Mouse (Mus musculus) gastrocnemius, postnatal 4 days (tissue): Measurements from ENCODE around the gene Dcpp1. TPM values are rescaled to one million over a fixed set of nuclear protein-coding genes. Genes with fewer than 3 reads are reported as not detected.
"Not testable (repeated sequence)": the region's sequence is repeated elsewhere in the genome, so short reads cannot be mapped to it uniquely, and the experiment has no call there.

Experiments
- DNase-seq, 2 experiments: peaks; one replicate each; pipeline ENCODE4 v3.0.0; 2021 to 2022; ENCODE audit warnings: low spot score in 2 of 2, mixed read lengths in 2 of 2
- long read RNA-seq, 2 experiments: library from polyadenylated mRNA; stranded (forward); transcript quantifications; one replicate each; pipeline ENCODE4 v2.0.0; 2021
- total RNA-seq, 2 experiments: library from RNA; stranded (reverse); gene quantifications; 2 replicates each; pipeline ENCODE4 v1.2.3; 2021

Gene Dcpp1
- total RNA-seq, result not detected
- long read RNA-seq, experiment 1, result 0 reads
- long read RNA-seq, experiment 2, result 0 reads

GRCm38 (mm10) chr17:23880576-23880975 lies at the start of gene Dcpp1, which contains the start of gene Dcpp2:
Gene Dcpp1 (plus strand): TSS chr17:23880876.
Gene Dcpp2 (plus strand): TSS chr17:23880880.
- peak in 1 of 2 experiments; percentile 4 for DNase-seq

DNA sequence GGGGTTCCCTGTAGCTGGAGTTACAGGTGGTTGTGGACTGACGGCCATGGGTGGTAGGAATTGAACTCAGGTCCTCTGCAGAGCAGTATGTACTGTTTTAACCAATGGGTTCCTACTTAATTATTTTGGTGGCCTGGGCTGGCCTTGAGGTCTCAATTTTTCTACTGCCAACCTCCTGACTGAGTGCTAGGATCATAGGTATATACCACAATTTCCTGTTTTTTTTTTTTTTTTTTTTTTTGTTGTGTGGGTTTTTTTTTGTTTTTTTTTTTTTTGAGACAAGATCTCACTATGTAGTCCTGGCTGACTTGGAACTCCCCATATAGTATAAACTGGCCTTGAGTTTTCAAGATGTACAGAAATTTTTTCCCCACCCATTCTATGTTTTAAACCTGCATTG lies 49.5 kb upstream of the Dcpp1 start:
- DNase-seq, result no peak

- DNase-seq, result no peak
These were observed 44.6 kb upstream of the Dcpp1 start, which contains the start of gene Prss33 for GRCm38 (mm10) chr17:23836006-23836575. Gene Prss33 (minus strand): TSS chr17:23836056.

GRCm38 (mm10) chr17:23841145-23841544 lies 39.5 kb upstream of the Dcpp1 start:
- DNase-seq, result peak in 1 of 2 experiments; percentile 58

DNA sequence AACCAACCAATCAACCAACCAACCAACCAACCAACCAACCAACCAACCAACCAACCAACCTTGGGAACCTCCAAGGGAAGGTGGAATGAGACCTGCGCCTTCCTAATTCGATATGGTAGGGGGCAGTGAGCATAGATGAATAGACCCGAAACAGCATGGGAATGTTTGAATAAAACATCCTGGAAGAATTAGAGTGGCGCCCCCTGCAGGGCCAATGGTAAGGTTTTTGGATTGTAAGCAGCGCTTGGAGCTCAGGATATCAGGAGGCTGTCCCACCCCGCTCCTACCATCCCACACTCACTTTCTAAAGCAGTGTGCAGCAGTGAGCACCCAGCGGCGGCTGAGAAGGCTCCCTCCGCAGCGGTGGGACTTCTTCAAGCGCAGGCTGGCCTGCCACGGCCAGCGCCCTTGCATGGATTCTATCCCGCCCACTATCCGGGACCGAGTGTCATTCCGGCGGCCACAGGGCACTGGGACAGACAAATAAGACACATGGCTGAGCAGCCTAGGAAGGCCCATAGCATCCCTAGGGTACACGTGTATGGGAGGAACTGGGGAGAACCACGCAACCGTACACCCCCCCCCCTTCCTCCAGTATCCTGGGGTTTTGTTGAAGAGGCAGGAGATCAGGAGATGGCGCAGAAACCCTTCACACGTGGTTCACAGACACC lies 37.4 kb upstream of the Dcpp1 start:
- DNase-seq, result no peak

- peak in 1 of 2 experiments; percentile 59 for DNase-seq
These were observed 36.8 kb upstream of the Dcpp1 start, which contains the start of the genes Prss32 and Prss41 for GRCm38 (mm10) chr17:23843812-23844273. Gene Prss32 (plus strand): TSS chr17:23843855. Gene Prss41 (minus strand): TSS chr17:23844172.

DNA sequence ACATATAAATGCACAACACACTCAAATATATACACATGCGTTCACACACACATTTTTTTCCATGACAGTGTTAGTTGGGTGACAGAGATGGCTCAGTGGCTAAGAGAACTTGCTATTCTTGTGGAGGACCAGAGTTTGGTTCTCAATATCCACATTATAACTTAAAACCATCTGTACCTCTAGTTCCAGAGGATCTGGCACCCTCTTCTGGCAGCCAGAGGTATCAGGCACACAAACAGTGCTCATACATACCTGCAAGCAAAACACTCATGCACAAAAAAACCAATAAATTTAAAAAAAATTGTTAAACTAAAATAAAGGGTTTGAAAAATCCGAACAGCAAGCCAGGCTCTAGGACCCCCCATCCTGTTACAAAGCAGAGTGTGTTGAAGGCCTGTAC lies 30.6 kb upstream of the Dcpp1 start:
- no peak for DNase-seq

DNA sequence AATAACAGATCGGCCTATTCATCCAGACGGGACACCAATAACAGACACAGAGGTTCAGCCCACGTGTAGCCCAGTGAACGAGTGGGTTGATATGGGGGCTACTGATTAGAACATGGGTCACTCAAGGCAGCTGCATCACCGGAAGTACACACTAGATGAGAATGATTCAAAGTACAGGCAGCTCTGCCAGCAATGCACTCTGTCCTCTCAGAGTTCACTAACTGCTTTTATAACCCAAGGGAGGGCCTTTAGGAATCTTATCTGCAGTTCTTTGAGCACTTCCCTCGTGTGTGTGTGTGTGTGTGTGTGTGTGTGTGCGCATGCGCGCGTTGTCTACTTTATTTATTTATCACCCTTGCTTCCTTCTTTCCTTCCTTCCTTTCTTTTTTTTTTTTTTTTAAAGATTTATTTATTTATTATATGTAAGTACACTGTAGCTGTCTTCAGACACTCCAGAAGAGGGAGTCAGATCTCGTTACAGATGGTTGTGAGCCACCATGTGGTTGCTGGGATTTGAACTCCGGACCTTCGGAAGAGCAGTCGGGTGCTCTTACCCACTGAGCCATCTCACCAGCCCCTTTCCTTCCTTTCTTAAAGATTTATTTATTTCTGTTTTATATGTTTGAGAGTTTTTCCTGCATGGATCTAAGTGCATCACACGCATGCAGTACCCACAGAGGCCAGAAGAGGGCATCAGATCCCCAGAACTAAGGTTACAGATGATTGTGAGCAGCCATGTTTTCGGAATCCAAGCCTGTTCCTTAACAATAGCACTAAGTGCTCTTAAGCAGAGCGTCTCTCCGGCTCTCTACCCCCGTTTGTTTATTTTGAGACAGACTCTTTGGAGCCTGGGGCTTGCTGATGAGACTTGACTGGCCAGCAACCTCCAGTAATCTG lies 29.6 kb upstream of the Dcpp1 start:
- DNase-seq, result peak in 1 of 2 experiments; percentile 69

DNA sequence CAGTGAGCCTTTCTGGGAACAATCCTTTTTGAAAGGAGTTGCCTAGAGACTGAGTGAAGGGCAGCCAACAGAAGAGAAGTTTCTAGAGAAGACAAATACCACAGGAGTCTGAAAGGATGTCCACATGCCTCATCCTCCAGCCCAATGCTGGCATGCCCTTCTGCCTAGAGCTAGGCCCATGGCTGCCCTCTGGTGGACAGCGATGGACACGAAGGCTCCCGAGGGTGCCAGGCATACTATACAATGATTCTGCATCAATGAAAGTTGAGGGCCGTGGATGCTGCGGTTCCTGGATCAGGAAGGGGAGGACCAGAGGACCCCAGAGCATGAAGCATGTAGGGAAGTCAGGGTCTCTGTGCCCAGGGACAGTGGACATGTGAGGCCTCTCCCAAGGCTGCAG lies 27.4 kb upstream of the Dcpp1 start:
- peak in 1 of 2 experiments; percentile 63 for DNase-seq

GRCm38 (mm10) chr17:23854229-23854765 lies 26.4 kb upstream of the Dcpp1 start:
- no peak for DNase-seq

GRCm38 (mm10) chr17:23857193-23857592 lies 23.5 kb upstream of the Dcpp1 start:
- no peak for DNase-seq

DNA sequence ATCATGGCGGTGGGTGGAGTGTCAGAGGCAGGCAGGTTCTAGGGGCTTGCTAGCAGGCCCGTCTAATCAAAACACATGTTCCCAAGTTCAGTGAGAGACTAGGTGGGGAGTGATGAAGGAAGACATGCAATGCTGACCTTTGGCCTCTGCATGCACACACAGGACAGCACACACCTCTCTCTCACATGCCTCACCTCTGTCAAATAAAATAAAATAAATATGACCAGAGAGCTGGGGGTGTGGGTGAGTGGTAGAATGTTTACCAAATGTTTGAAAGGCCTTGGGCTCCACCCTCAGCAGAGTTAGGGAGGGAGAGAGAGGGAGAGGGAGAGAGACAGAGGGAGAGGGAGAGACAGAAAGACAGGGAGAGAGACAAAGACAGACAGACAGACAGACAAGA lies 22.8 kb upstream of the Dcpp1 start:
- no peak for DNase-seq

GRCm38 (mm10) chr17:23862926-23863325 lies 17.8 kb upstream of the Dcpp1 start:
- DNase-seq, result no peak

DNA sequence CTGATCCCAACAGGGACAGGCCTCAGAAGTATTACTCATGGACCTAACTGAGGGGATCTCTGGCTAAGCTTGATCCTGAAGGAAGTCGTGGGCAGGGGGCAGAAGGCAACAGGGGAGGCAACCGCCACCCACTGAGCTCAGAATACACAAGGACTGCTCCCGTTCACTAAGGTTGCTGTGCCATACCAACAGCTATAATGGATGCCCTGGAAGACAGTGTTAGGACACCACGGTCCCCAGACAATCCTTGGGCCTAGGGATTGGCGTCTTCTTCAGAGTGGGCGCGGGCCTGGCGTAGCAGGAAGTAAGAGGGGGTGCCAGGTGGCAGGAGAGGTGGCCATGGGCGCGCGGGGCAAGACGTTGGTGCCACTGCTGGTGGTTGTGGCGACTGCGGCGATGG lies 12.9 kb upstream of the Dcpp1 start, which contains the start of gene Prss21:
Prss21 (plus strand) TSS at position 301 of the 400 bp plus-strand sequence.
- no peak for DNase-seq

DNA sequence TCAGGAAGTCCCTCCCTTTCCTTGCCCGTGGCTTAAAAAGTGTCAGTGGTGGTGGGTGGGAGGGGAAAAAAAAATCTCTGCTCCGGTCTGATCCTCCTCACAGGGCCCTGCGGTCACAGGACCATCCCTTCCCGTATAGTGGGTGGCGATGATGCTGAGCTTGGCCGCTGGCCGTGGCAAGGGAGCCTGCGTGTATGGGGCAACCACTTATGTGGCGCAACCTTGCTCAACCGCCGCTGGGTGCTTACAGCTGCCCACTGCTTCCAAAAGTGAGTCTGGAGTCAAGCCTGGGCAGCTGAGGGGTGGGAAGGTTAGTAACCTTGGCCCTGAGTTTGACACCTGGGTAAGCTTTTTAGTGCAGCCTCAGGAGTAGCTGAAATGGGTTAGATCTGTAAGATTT lies 12.2 kb upstream of the Dcpp1 start:
- no peak for DNase-seq

GRCm38 (mm10) chr17:23873884-23874856 lies 6.5 kb upstream of the Dcpp1 start:
- peak in 1 of 2 experiments; percentile 69 for DNase-seq

GRCm38 (mm10) chr17:23876741-23877140 lies 3.9 kb upstream of the Dcpp1 start:
- peak in 1 of 2 experiments; percentile 6 for DNase-seq

DNA sequence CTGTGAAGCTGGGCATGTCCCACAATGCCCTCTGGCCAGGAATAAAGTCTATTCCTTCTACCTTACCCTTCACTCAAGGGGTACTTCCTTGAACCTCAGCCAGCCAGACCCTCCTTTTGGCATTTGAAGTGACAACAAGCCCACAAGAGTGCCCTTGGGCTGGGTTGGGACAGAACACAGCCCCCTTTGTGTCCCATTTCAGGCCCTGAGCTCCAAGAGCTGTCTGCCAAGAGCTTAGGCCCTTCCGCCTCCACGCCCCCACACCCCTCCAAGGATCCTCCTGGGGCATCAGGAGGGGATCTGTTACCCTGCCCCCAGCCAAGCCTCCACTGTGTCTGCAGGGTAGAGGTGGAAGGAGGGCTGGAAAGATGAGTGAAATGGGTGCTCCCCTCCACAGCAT lies 3.5 kb upstream of the Dcpp1 start:
- DNase-seq, result peak in 1 of 2 experiments; percentile 6

DNA sequence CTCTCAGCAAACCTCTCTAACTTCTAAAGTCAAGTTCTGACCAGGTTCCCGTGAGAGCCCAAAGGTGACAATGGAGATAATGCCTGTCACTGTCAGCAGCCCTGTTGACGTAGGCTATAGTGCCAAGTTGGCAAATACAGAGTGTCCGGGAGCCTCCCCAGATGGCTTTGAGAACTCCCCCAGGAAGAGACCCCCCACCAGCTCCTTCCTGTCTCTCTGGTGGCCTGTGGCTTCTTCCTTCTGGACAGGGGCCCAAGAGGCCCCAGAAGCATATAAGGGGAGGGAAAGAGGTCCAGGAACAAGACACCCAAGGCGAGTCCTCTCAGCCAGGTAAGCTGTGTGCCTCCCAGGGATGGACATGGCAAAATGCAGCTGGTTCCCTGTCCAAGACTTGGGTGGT lies 36.5 kb downstream of the Dcpp1 start, which contains the start of gene Dcpp3:
Dcpp3 (plus strand) TSS at position 301 of the 400 bp plus-strand sequence.
- DNase-seq, result not testable (repeated sequence)
